Mouse (Mus musculus) neural tube, embryonic 14.5 days (tissue): ENCODE measurements around the gene Psmd6. TPM values are rescaled to one million over a fixed set of nuclear protein-coding genes. Genes with fewer than 3 reads are reported as not detected.

ENCODE experiments used
- ATAC-seq: fragments of 200-750 bp; cut with Nextera tagmentation; 2 replicates; pipeline ENCODE4 v1.8.0; 2017; ENCODE audit warnings: low read depth, mild to moderate bottlenecking, moderate TSS enrichment, moderate library complexity
- H3K27ac ChIP-seq: fragments of 300-500 bp; sonication (generic); 2 replicates; pipeline ENCODE4 v1.5.1; 2014; ENCODE audit warnings: low read depth, mild to moderate bottlenecking, control low read depth, low read length, moderate library complexity, mixed read lengths
- H3K27me3 ChIP-seq: fragments of 300-500 bp; sonication (generic); 2 replicates; pipeline ENCODE4 v1.6.1; 2014; ENCODE audit warnings: low read length; ENCODE audit not compliant: control insufficient read depth, insufficient read depth
- H3K36me3 ChIP-seq: fragments of 300-500 bp; sonication (generic); 2 replicates; pipeline ENCODE4 v1.6.1; 2014; ENCODE audit warnings: low read length, mixed read lengths; ENCODE audit not compliant: control insufficient read depth, insufficient read depth
- H3K4me1 ChIP-seq: fragments of 300-500 bp; sonication (generic); 2 replicates; pipeline ENCODE4 v1.6.1; 2014; ENCODE audit warnings: low read length; ENCODE audit not compliant: control insufficient read depth, insufficient read depth
- H3K4me2 ChIP-seq: fragments of 300-500 bp; sonication (generic); 2 replicates; pipeline ENCODE4 v1.6.1; 2014; ENCODE audit warnings: mild to moderate bottlenecking, low read depth, low read length, control low read depth
- H3K4me3 ChIP-seq: fragments of 300-500 bp; sonication (generic); 2 replicates; pipeline ENCODE4 v1.5.1; 2014; ENCODE audit warnings: low read depth, low read length, control low read depth, mixed read lengths
- H3K9ac ChIP-seq: fragments of 300-500 bp; sonication (generic); replicated peaks from 2 replicates; pipeline ENCODE4 v1.6.1; 2014; ENCODE audit warnings: low read depth, mild to moderate bottlenecking, control low read depth, low read length, mixed read lengths
- H3K9me3 ChIP-seq: fragments of 300-500 bp; sonication (generic); 2 replicates; pipeline ENCODE4 v1.6.1; 2016; ENCODE audit warnings: low read length; ENCODE audit not compliant: control insufficient read depth
- whole genome bisulfite sequencing: fragments of 180-500 bp; shearing (Covaris S2); extraction: QIAGEN DNeasy Blood & Tissue Kit; methylation state at CpG from one replicate; pipeline ENCODE4 v1.1.7; 2014; 5-methylcytosine and 5-hydroxymethylcytosine counted together
- polyA plus RNA-seq: library from polyadenylated mRNA; unstranded; fragments of >200 nt; fragmentation: Nextera tagmentation; extraction: Ambion mirVana; gene quantifications from 2 replicates; pipeline ENCODE4 v1.2.1, GENCODE M21; 2014

The Psmd6 gene
- polyA plus RNA-seq, 1 experiment from 2014 or later = 243 TPM

DNA sequence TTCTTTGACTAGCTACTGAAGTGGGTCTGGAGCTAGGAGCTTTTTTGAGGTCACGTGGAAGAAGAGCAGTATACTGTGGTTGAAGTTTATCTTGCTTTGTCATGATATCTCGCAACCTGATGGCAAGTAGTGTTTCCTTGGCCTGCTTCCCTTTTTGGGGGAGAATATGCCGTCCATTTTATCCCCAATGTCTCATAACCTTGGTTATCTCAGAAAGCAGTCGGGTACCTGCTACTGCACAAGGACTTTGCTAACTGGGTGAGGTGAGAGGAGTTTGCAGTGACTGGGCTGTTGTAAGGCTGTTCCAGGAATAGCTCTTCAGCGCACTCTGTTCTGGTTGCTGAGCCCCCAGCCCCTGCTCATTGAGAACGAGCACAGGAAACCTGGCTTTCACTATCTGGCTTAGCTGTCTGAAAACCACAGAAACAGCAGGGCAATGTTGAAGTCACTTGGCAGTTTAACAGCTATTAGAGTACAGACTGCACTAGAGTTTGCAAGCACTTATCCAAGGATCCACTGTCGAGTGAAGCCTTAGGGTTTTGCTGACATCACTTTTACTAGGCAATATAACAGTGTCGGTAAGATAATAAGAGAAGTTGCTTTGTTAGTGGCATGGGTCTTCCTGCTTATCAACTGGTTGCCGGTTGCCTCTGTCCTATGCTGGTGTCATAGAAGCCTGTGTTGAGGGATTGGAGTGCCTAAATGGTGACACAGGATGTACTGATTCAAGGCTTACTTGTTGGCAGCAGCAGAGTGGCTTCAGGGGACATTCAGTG, 32.6 kb downstream of the Psmd6 start:
- Histone ChIP-seq H3K9ac (no peak overlapping the region), H3K4me2 (no peak overlapping the region), H3K27ac (no peak overlapping the region), H3K9me3 (no peaks in the 10 kb centered on the region), H3K4me1 (no peaks in the 10 kb centered on the region), H3K4me3 (no peak overlapping the region), H3K27me3 (no peaks in the 10 kb centered on the region), H3K36me3 (0 out of 2 replicates have a peak, but pooled peaks cover 7% of the 10 kb centered on the region)
- ATAC-seq = no peak
- 89% methylated on average over 9 of the region's 9 CpGs for WGBS

DNA sequence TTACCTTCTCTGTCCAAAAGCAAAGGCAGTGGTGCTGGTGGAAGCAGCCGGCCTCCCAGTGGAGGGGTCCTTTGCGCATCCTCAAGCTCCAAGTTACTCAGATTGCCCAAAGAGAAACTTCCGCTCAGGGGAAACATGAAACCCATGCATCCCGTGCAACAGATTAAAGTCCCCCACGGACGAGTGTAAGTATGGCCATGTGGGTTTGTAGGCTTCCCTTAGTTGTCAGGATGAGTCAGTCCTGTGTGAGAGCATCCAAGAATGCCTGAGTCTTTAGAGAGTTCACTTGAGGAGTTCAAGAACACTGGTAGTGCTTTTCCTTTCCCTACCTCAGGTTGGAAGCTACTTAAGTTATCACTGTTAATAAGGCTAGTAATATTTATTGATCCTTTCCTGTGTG, 33.4 kb downstream of the Psmd6 start:
- H3K9me3 ChIP-seq = no peaks in the 10 kb centered on the region
- 90% methylated on average over 6 of the region's 6 CpGs for WGBS
- no peak overlapping the region for H3K4me2 ChIP-seq
- ATAC-seq = no peak
- no peaks in the 10 kb centered on the region for H3K4me1 ChIP-seq
- 0 out of 2 replicates have a peak, but pooled peaks cover 3% of the 10 kb centered on the region for H3K36me3 ChIP-seq
- H3K9ac ChIP-seq = no peak overlapping the region
- no peak overlapping the region for H3K27ac ChIP-seq
- no peaks in the 10 kb centered on the region for H3K27me3 ChIP-seq
- no peak overlapping the region for H3K4me3 ChIP-seq

DNA sequence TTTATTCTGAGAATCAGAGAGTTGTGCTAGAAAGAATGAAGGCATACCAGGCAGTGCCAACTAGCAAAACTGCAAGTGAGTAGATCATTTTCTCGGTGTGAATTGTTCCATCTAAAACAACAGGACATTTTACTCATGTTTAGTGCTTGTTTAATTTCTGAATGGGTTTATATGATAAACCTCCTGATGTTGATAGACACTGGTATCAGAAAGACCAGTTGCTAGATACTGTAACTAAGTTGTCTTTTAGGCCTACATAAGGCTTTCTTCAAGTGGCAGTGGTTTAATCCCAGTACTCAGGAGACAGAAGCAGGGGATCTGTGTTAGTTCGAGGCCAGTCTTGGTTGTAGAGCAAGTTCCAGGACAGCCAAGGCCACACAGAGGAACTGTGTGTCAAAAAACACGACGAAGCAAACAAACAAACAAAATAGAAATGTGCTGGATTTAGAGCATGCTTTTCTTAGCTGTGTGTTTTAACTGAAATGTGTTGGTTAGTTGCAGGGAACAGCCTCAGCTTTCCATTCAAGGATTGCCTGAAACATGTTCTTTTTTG, 34.0 kb downstream of the Psmd6 start:
- Histone ChIP-seq H3K36me3 (0 out of 2 replicates have a peak, but pooled peaks cover 3% of the 10 kb centered on the region), H3K4me2 (no peak overlapping the region), H3K9ac (no peak overlapping the region), H3K9me3 (no peaks in the 10 kb centered on the region), H3K4me1 (no peaks in the 10 kb centered on the region), H3K4me3 (no peak overlapping the region), H3K27me3 (no peaks in the 10 kb centered on the region), H3K27ac (no peak overlapping the region)
- 91% methylated on average over 4 of the region's 4 CpGs for WGBS
- no peak for ATAC-seq

DNA sequence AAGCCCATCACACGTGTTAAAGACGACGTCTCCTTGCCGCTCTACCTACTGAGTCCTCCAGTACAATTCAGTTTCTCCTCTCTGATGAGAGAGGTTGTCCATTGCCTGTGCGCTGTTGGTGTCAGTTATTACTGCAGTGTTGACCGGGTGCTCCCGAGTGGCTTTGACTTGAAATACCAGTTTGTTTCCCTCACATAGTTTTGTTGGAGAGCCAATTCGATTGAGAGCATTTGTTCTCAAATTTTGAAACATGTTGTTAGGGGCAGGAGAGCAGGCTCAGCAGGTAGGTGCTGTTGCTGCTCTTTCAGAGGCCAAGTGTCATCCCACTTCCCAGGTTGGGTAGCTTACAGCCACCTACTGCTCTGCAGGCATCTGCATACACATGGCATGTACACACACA, 37.0 kb downstream of the Psmd6 start:
- Histone ChIP-seq H3K27me3 (no peaks in the 10 kb centered on the region), H3K4me3 (no peak overlapping the region), H3K9me3 (no peaks in the 10 kb centered on the region), H3K27ac (no peak overlapping the region), H3K36me3 (no peaks in the 10 kb centered on the region), H3K4me1 (no peaks in the 10 kb centered on the region), H3K9ac (no peak overlapping the region), H3K4me2 (no peak overlapping the region)
- no peak for ATAC-seq
- WGBS = 98% methylated on average over 8 of the region's 8 CpGs

DNA sequence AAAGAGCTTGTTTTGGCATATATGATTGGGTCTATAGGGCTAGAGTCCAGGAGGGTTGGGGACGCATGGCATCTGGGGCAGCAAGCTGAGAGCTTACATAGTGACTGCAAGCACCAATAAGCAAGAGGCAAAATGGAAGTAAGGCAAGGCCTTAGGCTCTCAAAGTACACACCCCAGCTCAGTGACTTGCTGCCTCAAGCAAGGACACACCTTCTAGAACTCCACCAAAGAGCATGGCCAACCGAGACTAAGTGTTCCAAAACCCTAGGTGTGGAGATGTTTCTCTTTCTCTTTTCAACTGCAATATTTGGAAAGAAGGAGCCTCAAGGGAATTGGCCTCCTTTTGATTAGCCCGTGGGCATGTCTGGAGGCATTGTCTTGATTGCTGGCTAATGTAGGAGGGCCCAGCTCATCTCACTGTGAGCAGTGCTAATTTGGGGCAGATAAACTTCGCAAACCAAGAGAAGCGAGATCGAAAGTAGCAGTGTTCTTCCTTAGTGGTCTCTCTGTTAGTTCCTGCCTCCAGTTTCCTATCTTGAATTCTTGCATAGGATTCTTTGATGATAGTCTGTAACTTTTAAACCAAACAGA, 40.1 kb downstream of the Psmd6 start:
- H3K4me1 ChIP-seq = no peaks in the 10 kb centered on the region
- H3K4me2 ChIP-seq = no peak overlapping the region
- no peaks in the 10 kb centered on the region for H3K9me3 ChIP-seq
- no peak for ATAC-seq
- no peak overlapping the region for H3K4me3 ChIP-seq
- H3K9ac ChIP-seq = no peak overlapping the region
- no peaks in the 10 kb centered on the region for H3K27me3 ChIP-seq
- no peaks in the 10 kb centered on the region for H3K36me3 ChIP-seq
- H3K27ac ChIP-seq = no peak overlapping the region
- 93% methylated on average over 6 of the region's 6 CpGs for WGBS

DNA sequence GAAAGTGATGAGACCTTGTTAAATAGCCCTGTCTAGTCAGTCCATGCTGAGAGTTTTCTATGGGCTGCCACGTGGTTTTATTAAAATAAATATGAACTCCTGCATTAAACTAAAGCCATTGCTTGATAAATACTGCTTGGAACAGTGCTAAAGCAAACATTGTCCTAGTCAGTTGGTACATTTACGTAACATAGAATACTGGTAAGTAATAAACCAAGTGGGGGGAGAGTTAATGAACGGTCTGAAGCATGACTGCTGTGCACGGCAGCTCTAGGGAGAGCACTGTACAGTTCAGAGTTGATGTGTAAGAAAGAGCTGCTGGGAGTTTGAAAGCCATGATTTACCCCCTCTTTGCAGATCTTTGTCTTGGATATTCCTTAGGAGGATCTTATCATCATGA, 49.3 kb downstream of the Psmd6 start:
- 20% methylated on average over 4 of the region's 4 CpGs for WGBS
- no peaks in the 10 kb centered on the region for H3K27me3 ChIP-seq
- no peaks in the 10 kb centered on the region for H3K9me3 ChIP-seq
- H3K36me3 ChIP-seq = no peaks in the 10 kb centered on the region
- 0 out of 2 replicates have a peak, but pooled peaks have one; percentile 2 for ATAC-seq
- H3K9ac ChIP-seq = no peak overlapping the region
- H3K27ac ChIP-seq = peak overlapping the region; percentile 73; the same call in 1 of the 2 replicates
- H3K4me2 ChIP-seq = no peak overlapping the region
- no peak overlapping the region for H3K4me3 ChIP-seq
- peaks cover 14% of the 10 kb centered on the region; the same call in 1 of the 2 replicates for H3K4me1 ChIP-seq

DNA sequence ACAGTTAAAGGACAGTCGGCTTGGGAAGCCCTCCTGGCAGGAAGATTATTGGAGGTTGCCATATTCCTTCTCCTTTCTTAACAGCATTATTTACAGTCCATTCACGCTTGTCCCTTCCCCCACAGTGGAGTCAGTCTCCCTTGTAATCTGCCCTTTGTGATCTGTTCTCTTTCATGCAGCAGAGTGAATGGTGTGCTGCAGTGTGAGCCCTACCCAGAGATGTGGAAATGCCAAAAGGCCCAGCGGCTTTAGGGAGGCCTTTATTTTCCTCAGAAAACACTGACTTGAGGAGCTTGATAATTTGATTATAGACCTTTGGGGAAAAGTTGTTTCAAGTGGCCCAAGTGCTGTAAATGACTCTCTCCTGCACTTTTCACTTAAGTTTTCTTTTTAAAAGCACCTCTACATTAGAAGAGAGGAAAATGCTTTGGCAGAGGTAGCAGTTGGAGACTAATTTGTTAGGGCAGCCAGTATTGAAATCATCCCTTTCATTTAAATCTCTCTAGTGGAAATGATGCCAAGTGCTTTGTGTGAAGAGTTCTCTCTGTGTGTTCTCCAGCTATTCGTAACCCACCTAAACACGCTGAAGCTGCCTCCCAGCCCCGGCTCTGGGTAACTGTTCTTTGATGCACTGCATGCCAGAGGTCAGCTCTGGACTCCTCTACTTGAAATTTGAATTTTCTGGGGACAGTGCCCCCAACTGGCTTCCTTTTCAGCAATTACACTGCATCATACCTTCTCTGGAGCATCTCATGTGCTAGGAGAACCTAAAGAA, 50.1 kb downstream of the Psmd6 start:
- peak; percentile 81 for ATAC-seq
- no peaks in the 10 kb centered on the region for H3K9me3 ChIP-seq
- 9% methylated on average over 6 of the region's 6 CpGs for WGBS
- no peak overlapping the region for H3K4me2 ChIP-seq
- H3K27me3 ChIP-seq = no peaks in the 10 kb centered on the region
- no peaks in the 10 kb centered on the region for H3K36me3 ChIP-seq
- peak overlapping the region; percentile 73; the same call in 1 of the 2 replicates for H3K27ac ChIP-seq
- H3K9ac ChIP-seq = no peak overlapping the region
- no peak overlapping the region for H3K4me3 ChIP-seq
- H3K4me1 ChIP-seq = peaks cover 14% of the 10 kb centered on the region; the same call in 1 of the 2 replicates

DNA sequence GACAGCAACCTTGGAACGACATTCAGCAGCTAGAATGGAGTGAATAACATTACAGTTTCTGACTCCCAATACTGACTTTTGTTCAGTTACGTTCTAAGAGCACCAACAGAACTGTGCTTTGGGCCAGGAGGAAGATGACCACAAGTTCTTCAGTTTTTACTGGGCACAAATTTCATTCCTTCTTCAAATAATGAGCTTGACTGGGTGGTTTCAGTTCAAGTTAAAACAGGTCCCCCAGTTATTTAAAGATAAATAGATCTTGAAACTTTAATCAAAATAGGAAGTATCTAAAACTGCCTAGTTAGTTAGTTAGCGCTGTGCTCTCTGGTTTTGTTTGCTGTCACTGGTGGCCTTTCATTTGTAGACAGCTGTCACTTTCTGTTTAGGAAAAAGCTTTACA, 52.2 kb downstream of the Psmd6 start:
- ATAC-seq = no peak
- no peak overlapping the region for H3K9ac ChIP-seq
- no peak overlapping the region for H3K27ac ChIP-seq

More for the DNA sequence above, 52.2 kb downstream of the Psmd6 start:
- H3K4me2 ChIP-seq = no peak overlapping the region
- 50% methylated on average over 3 of the region's 3 CpGs for WGBS
- peaks cover 17% of the 10 kb centered on the region; the same call in 1 of the 2 replicates for H3K4me1 ChIP-seq
- H3K36me3 ChIP-seq = no peaks in the 10 kb centered on the region
- no peaks in the 10 kb centered on the region for H3K27me3 ChIP-seq
- no peaks in the 10 kb centered on the region for H3K9me3 ChIP-seq
- H3K4me3 ChIP-seq = no peak overlapping the region
